Mouse (Mus musculus) limb, embryonic 14.5 days (tissue): ENCODE results near the gene Ccdc159. TPM values are rescaled to one million over a fixed set of nuclear protein-coding genes. Genes with fewer than 3 reads are reported as not detected.

Experiments used
- ATAC-seq: fragments of 200-750 bp; cut with Nextera tagmentation; 2 replicates; pipeline ENCODE4 v1.8.0; 2017; ENCODE audit warnings: low read depth, moderate number of reproducible peaks, moderate TSS enrichment; ENCODE audit not compliant: low FRiP score
- DNase-seq: peaks from one replicate; pipeline ENCODE4 v3.0.0-alpha.2; 2015; ENCODE audit warnings: low spot score
- H3K27ac ChIP-seq: fragments of 300-500 bp; sonication (generic); replicated peaks from 2 replicates; pipeline ENCODE4 v1.5.1; 2014; ENCODE audit warnings: low read depth, mild to moderate bottlenecking, low read length, moderate library complexity, mixed read lengths
- H3K27me3 ChIP-seq: fragments of 300-500 bp; sonication (generic); 2 replicates; pipeline ENCODE4 v1.6.1; 2014; ENCODE audit warnings: low read length, mixed read lengths; ENCODE audit not compliant: control insufficient read depth, insufficient read depth
- H3K36me3 ChIP-seq: fragments of 300-500 bp; sonication (generic); 2 replicates; pipeline ENCODE4 v1.6.1; 2014; ENCODE audit warnings: mild to moderate bottlenecking, low read length, moderate library complexity, mixed read lengths; ENCODE audit not compliant: control insufficient read depth, insufficient read depth
- H3K4me1 ChIP-seq: fragments of 300-500 bp; sonication (generic); 2 replicates; pipeline ENCODE4 v1.6.1; 2014; ENCODE audit warnings: antibody characterized with exemption, low read length, mixed read lengths; ENCODE audit not compliant: control insufficient read depth, insufficient read depth
- H3K4me2 ChIP-seq: fragments of 300-500 bp; sonication (generic); replicated peaks from 2 replicates; pipeline ENCODE4 v1.6.1; 2014; ENCODE audit warnings: low read depth, mild to moderate bottlenecking, low read length, moderate library complexity; ENCODE audit not compliant: severe bottlenecking
- H3K4me3 ChIP-seq: fragments of 300-500 bp; sonication (generic); replicated peaks from 2 replicates; pipeline ENCODE4 v1.5.1; 2014; ENCODE audit warnings: low read length
- H3K9ac ChIP-seq: fragments of 300-500 bp; sonication (generic); 2 replicates; pipeline ENCODE4 v1.6.1; 2014; ENCODE audit warnings: mild to moderate bottlenecking, low read depth, low read length, moderate library complexity; ENCODE audit not compliant: severe bottlenecking
- H3K9me3 ChIP-seq: fragments of 300-500 bp; sonication (generic); 2 replicates; pipeline ENCODE4 v1.6.1; 2016; ENCODE audit warnings: low read length; ENCODE audit not compliant: control insufficient read depth
- POLR2A ChIP-seq: fragments of 200-500 bp; IDR thresholded peaks from 2 replicates; pipeline ENCODE4 v1.8.0; 2012; ENCODE audit warnings: inconsistent platforms, mild to moderate bottlenecking, moderate library complexity, borderline replicate concordance; ENCODE audit not compliant: insufficient read depth, insufficient read length; ENCODE audit errors: extremely low read depth
- WGBS: fragments of 180-500 bp; shearing (Covaris S2); extraction: QIAGEN DNeasy Blood & Tissue Kit; methylation state at CpG from one replicate; pipeline ENCODE4 v1.1.7; 2014; 5-methylcytosine and 5-hydroxymethylcytosine counted together
- polyA plus RNA-seq, 2 experiments: library from polyadenylated mRNA; depleted of rRNA in 1 of 2; stranded (reverse) in 1 of 2; unstranded in 1 of 2; fragments of >200 nt; fragmentation: Nextera tagmentation in 1 of 2; extraction: Ambion mirVana in 1 of 2; gene quantifications; 2 replicates each; pipeline versions ENCODE4 v1.2.1 to v1.2.3; 2012 to 2014

Ccdc159 gene
- polyA plus RNA-seq, 2 experiments = 2.8 to 9.6 TPM

- H3K4me3 ChIP-seq = no peak overlapping the region
- no peak overlapping the region for H3K4me2 ChIP-seq
These were observed 20.4 kb downstream of the Ccdc159 start for GRCm38 (mm10) chr9:21947540-21948130.

GRCm38 (mm10) chr9:21948146-21948545 is 20.9 kb downstream of the Ccdc159 start:
- Histone ChIP-seq H3K4me2 (no peak overlapping the region), H3K27me3 (no peaks in the 10 kb centered on the region), H3K4me3 (no peak overlapping the region), H3K36me3 (no peaks in the 10 kb centered on the region), H3K4me1 (no peaks in the 10 kb centered on the region), H3K27ac (no peak overlapping the region), H3K9ac (no peak overlapping the region), H3K9me3 (no peaks in the 10 kb centered on the region)
- DNase-seq = no peak
- TF ChIP-seq POLR2A = no peak
- WGBS = 59% methylated on average over 7 of the region's 8 CpGs
- no peak for ATAC-seq

More at GRCm38 (mm10) chr9:21947540-21948130, 20.4 kb downstream of the Ccdc159 start:
- Histone ChIP-seq H3K36me3 (no peaks in the 10 kb centered on the region), H3K27me3 (no peaks in the 10 kb centered on the region), H3K9ac (no peak overlapping the region), H3K4me1 (no peaks in the 10 kb centered on the region), H3K27ac (no peak overlapping the region), H3K9me3 (no peaks in the 10 kb centered on the region)
- ATAC-seq (no peak), DNase-seq (no peak)
- no peak for TF ChIP-seq POLR2A
- 7% methylated on average over 22 of the region's 28 CpGs for WGBS

GRCm38 (mm10) chr9:21948790-21949189 is 21.5 kb downstream of the Ccdc159 start:
- no peak overlapping the region for H3K27ac ChIP-seq
- no peaks in the 10 kb centered on the region for H3K36me3 ChIP-seq
- no peaks in the 10 kb centered on the region for H3K27me3 ChIP-seq
- ATAC-seq = no peak
- no peak overlapping the region for H3K9ac ChIP-seq
- WGBS = 70% methylated on average over 6 of the region's 6 CpGs
- no peak for DNase-seq
- H3K4me1 ChIP-seq = no peaks in the 10 kb centered on the region
- no peaks in the 10 kb centered on the region for H3K9me3 ChIP-seq
- no peak overlapping the region for H3K4me2 ChIP-seq
- H3K4me3 ChIP-seq = no peak overlapping the region
- TF ChIP-seq POLR2A = no peak

GRCm38 (mm10) chr9:21950322-21950721 is 23.1 kb downstream of the Ccdc159 start:
- 15% methylated on average over 11 of the region's 11 CpGs for WGBS
- TF ChIP-seq POLR2A = no peak
- no peak overlapping the region for H3K4me3 ChIP-seq
- no peaks in the 10 kb centered on the region for H3K27me3 ChIP-seq
- no peak overlapping the region for H3K27ac ChIP-seq
- ATAC-seq (no peak), DNase-seq (peak; percentile 27)
- H3K36me3 ChIP-seq = no peaks in the 10 kb centered on the region
- no peak overlapping the region for H3K4me2 ChIP-seq
- H3K4me1 ChIP-seq = no peaks in the 10 kb centered on the region
- H3K9me3 ChIP-seq = no peaks in the 10 kb centered on the region
- H3K9ac ChIP-seq = no peak overlapping the region

GRCm38 (mm10) chr9:21951977-21952376 is 24.7 kb downstream of the Ccdc159 start:
- DNase-seq (no peak), ATAC-seq (no peak)
- H3K9ac ChIP-seq = no peak overlapping the region
- no peaks in the 10 kb centered on the region for H3K27me3 ChIP-seq
- WGBS = 74% methylated on average over 3 of the region's 3 CpGs
- no peaks in the 10 kb centered on the region for H3K36me3 ChIP-seq
- no peak for TF ChIP-seq POLR2A
- H3K4me2 ChIP-seq = no peak overlapping the region
- no peak overlapping the region for H3K4me3 ChIP-seq
- H3K4me1 ChIP-seq = peaks cover 4% of the 10 kb centered on the region; the same call in 1 of the 2 replicates
- no peak overlapping the region for H3K27ac ChIP-seq
- no peaks in the 10 kb centered on the region for H3K9me3 ChIP-seq

- Histone ChIP-seq H3K9me3 (no peaks in the 10 kb centered on the region), H3K4me1 (peaks cover 4% of the 10 kb centered on the region; the same call in 1 of the 2 replicates), H3K4me3 (no peak overlapping the region), H3K4me2 (no peak overlapping the region), H3K27ac (no peak overlapping the region), H3K36me3 (0 out of 2 replicates have a peak, but pooled peaks cover 4% of the 10 kb centered on the region), H3K9ac (no peak overlapping the region), H3K27me3 (no peaks in the 10 kb centered on the region)
- 16% methylated on average over 3 of the region's 3 CpGs for WGBS
- DNase-seq (no peak), ATAC-seq (no peak)
- no peak for TF ChIP-seq POLR2A
These were observed 26.3 kb downstream of the Ccdc159 start for GRCm38 (mm10) chr9:21953600-21953999.
